Mouse (Mus musculus) lung, embryonic 14.5 days (tissue): ENCODE measurements around the gene Cyp2j9. TPM values are rescaled to one million over a fixed set of nuclear protein-coding genes. Genes with fewer than 3 reads are reported as not detected.

Experiments
- ATAC-seq: fragments of 200-750 bp; cut with Nextera tagmentation; 2 replicates; pipeline ENCODE4 v1.8.0; 2017; ENCODE audit warnings: mild to moderate bottlenecking, moderate TSS enrichment, moderate library complexity; ENCODE audit not compliant: insufficient read depth
- DNase-seq: peaks from one replicate; pipeline ENCODE4 v3.0.0-alpha.2; 2015
- H3K27ac ChIP-seq: fragments of 300-500 bp; sonication (generic); 2 replicates; pipeline ENCODE4 v1.5.1; 2014; ENCODE audit warnings: low read depth, mild to moderate bottlenecking, moderate library complexity
- H3K27me3 ChIP-seq: fragments of 300-500 bp; sonication (generic); 2 replicates; pipeline ENCODE4 v1.6.1; 2014; ENCODE audit warnings: low read length, control low read depth; ENCODE audit not compliant: insufficient read depth
- H3K36me3 ChIP-seq: fragments of 300-500 bp; sonication (generic); 2 replicates; pipeline ENCODE4 v1.6.1; 2014; ENCODE audit warnings: control low read depth; ENCODE audit not compliant: insufficient read depth
- H3K4me1 ChIP-seq: fragments of 300-500 bp; sonication (generic); 2 replicates; pipeline ENCODE4 v1.6.1; 2014; ENCODE audit warnings: antibody characterized with exemption, control low read depth; ENCODE audit not compliant: insufficient read depth
- H3K4me2 ChIP-seq: fragments of 300-500 bp; sonication (generic); 2 replicates; pipeline ENCODE4 v1.6.1; 2014; ENCODE audit warnings: mild to moderate bottlenecking
- H3K4me3 ChIP-seq: fragments of 300-500 bp; sonication (generic); 2 replicates; pipeline ENCODE4 v1.5.1; 2014; ENCODE audit warnings: low read depth, low read length
- H3K9ac ChIP-seq: fragments of 300-500 bp; sonication (generic); 2 replicates; pipeline ENCODE4 v1.6.1; 2014
- H3K9me3 ChIP-seq: fragments of 300-500 bp; sonication (generic); 2 replicates; pipeline ENCODE4 v1.6.1; 2016; ENCODE audit warnings: low read depth, low read length, control low read depth
- CTCF ChIP-seq: IDR thresholded peaks from 2 replicates; pipeline ENCODE4 v1.5.1; 2016; ENCODE audit warnings: antibody characterized with exemption, low read depth
- whole genome bisulfite sequencing: fragments of 180-500 bp; shearing (Covaris S2); extraction: QIAGEN DNeasy Blood & Tissue Kit; methylation state at CpG from one replicate; pipeline ENCODE4 v1.1.7; 2014; 5-methylcytosine and 5-hydroxymethylcytosine counted together
- polyA plus RNA-seq: library from polyadenylated mRNA; unstranded; fragments of >200 nt; fragmentation: Nextera tagmentation; extraction: Ambion mirVana; gene quantifications from 2 replicates; pipeline ENCODE4 v1.2.1, GENCODE M21; 2014

Cyp2j9 gene
- polyA plus RNA-seq, 1 experiment from 2014 or later = 2.5 TPM

DNA sequence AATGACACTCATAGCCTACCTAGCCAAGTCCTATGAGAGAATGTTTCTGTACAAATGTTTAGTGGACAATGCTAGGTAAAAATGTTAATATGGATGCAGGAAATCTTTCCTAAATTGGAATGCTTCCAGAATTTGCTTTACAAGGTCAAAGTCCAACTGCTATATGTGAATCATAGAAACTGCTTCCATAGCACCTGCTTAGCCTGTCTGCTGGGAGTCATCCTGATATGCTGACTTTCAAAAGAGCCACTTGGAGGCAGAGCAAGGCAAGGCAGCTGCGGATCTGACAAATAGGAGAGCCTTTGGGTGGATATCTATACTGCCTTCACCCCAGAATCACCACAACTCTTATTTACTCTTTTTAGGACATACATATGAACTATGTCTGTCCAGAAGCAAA is 23.4 kb downstream of the Cyp2j9 start:
- 55% methylated on average over 1 of the region's 1 CpGs for WGBS
- no peak for ATAC-seq

GRCm38 (mm10) chr4:96565808-96566207 is 25.6 kb downstream of the Cyp2j9 start:
- H3K4me1 ChIP-seq = no peaks in the 10 kb centered on the region
- H3K27me3 ChIP-seq = no peaks in the 10 kb centered on the region
- no peaks in the 10 kb centered on the region for H3K9me3 ChIP-seq
- ATAC-seq (no peak), DNase-seq (no peak)
- H3K4me3 ChIP-seq = no peak overlapping the region
- H3K36me3 ChIP-seq = no peaks in the 10 kb centered on the region
- no peak overlapping the region for H3K9ac ChIP-seq
- no peak overlapping the region for H3K4me2 ChIP-seq
- no peak for TF ChIP-seq CTCF
- H3K27ac ChIP-seq = no peak overlapping the region

More for the DNA sequence above, 23.4 kb downstream of the Cyp2j9 start:
- H3K4me1 ChIP-seq = no peaks in the 10 kb centered on the region
- no peaks in the 10 kb centered on the region for H3K9me3 ChIP-seq
- H3K4me3 ChIP-seq = no peak overlapping the region
- DNase-seq = no peak
- no peak for TF ChIP-seq CTCF
- no peak overlapping the region for H3K27ac ChIP-seq
- no peaks in the 10 kb centered on the region for H3K36me3 ChIP-seq
- H3K4me2 ChIP-seq = no peak overlapping the region
- H3K9ac ChIP-seq = no peak overlapping the region
- no peaks in the 10 kb centered on the region for H3K27me3 ChIP-seq

GRCm38 (mm10) chr4:96560464-96560863 is 30.9 kb downstream of the Cyp2j9 start:
- H3K36me3 ChIP-seq = no peaks in the 10 kb centered on the region
- H3K27ac ChIP-seq = no peak overlapping the region
- no peak overlapping the region for H3K4me3 ChIP-seq
- no peak for ATAC-seq
- 72% methylated on average over 1 of the region's 1 CpGs for WGBS
- no peak overlapping the region for H3K4me2 ChIP-seq
- H3K27me3 ChIP-seq = no peaks in the 10 kb centered on the region
- H3K9ac ChIP-seq = no peak overlapping the region
- no peaks in the 10 kb centered on the region for H3K4me1 ChIP-seq
- DNase-seq = no peak
- TF ChIP-seq CTCF = no peak
- no peaks in the 10 kb centered on the region for H3K9me3 ChIP-seq

- Histone ChIP-seq H3K4me2 (no peak overlapping the region), H3K36me3 (no peaks in the 10 kb centered on the region), H3K27ac (no peak overlapping the region), H3K27me3 (no peaks in the 10 kb centered on the region), H3K4me1 (no peaks in the 10 kb centered on the region), H3K9ac (no peak overlapping the region), H3K4me3 (no peak overlapping the region), H3K9me3 (no peaks in the 10 kb centered on the region)
- ATAC-seq (no peak), DNase-seq (no peak)
- no peak for TF ChIP-seq CTCF
- 83% methylated on average over 1 of the region's 1 CpGs for WGBS
Observed at GRCm38 (mm10) chr4:96559781-96560180, 31.6 kb downstream of the Cyp2j9 start.

- Histone ChIP-seq H3K36me3 (no peaks in the 10 kb centered on the region), H3K27ac (peak within 1 kb of the TSS; percentile 78), H3K4me1 (0 out of 2 replicates have a peak, but pooled peaks cover 5% of the 10 kb centered on the region), H3K9me3 (no peaks in the 10 kb centered on the region), H3K4me2 (peak within 1 kb of the TSS; percentile 75), H3K9ac (peak within 1 kb of the TSS; percentile 71), H3K4me3 (peak within 1 kb of the TSS; percentile 62), H3K27me3 (no peaks in the 10 kb centered on the region)
- DNase-seq = peak; percentile 86
- ATAC-seq = peak; percentile 99
- no peak for TF ChIP-seq CTCF
- WGBS = 3% methylated on average over 16 of the region's 16 CpGs
Observed at GRCm38 (mm10) chr4:96553133-96553819, 38.1 kb downstream of the Cyp2j9 start, which contains the start of gene Cyp2j6. Gene Cyp2j6 (minus strand): TSS chr4:96553661.

DNA sequence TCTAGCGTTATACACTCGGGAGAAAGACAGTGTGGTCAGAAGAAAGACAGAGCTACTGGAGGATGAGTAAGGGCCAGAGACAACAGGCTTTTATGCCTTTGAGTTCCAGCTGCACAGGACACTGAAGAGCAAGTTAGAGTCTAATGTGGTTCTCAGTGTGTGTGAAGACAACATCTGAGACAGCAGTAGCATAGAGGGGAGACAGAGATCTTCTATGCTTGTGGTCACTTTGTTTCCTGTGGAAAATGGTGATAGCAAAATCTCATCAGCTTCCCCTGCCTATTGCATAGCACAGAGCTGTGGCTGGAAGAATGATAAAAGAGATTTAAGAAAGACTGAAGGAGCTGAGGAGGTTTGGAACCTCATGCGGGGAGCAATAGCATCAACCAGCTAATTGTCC is 39.8 kb downstream of the Cyp2j9 start:
- 81% methylated on average over 3 of the region's 3 CpGs for WGBS

DNA sequence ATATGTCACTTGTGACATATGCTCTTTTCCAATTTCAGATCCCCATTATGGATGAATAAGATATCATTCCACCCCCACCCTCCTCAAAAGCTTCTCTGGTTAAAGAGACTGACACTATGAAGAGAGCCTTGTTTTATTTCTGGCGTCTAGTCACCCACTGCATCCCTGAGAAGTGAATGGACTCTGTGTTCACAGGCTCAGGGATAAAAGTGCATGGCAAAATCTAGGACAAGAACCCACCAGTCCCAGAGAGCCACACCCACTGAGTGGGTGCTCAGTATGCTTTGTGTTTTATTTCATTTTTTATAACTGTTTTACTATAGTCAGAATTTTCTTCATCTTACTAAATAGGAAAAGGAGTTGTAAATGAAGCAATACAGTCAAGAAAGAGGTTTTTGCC is 45.4 kb downstream of the Cyp2j9 start:
- Histone ChIP-seq H3K4me1 (0 out of 2 replicates have a peak, but pooled peaks cover under 1% of the 10 kb centered on the region), H3K9ac (no peak overlapping the region), H3K4me2 (no peak overlapping the region), H3K27me3 (no peaks in the 10 kb centered on the region), H3K4me3 (no peak overlapping the region), H3K9me3 (no peaks in the 10 kb centered on the region), H3K36me3 (no peaks in the 10 kb centered on the region), H3K27ac (no peak overlapping the region)
- TF ChIP-seq CTCF = no peak
- WGBS = 65% methylated on average over 1 of the region's 1 CpGs
- ATAC-seq = no peak
- no peak for DNase-seq

More for the DNA sequence above, 39.8 kb downstream of the Cyp2j9 start:
- Histone ChIP-seq H3K4me3 (no peak overlapping the region), H3K9me3 (no peaks in the 10 kb centered on the region), H3K9ac (no peak overlapping the region), H3K27ac (no peak overlapping the region), H3K27me3 (no peaks in the 10 kb centered on the region), H3K36me3 (no peaks in the 10 kb centered on the region), H3K4me2 (peak overlapping the region; percentile 15; the same call in 1 of the 2 replicates), H3K4me1 (0 out of 2 replicates have a peak, but pooled peaks cover 5% of the 10 kb centered on the region)
- DNase-seq = no peak
- no peak for ATAC-seq
- TF ChIP-seq CTCF = no peak
